Mouse (Mus musculus): ENCODE measurements around the gene Alg6.

Gene Alg6

DNA sequence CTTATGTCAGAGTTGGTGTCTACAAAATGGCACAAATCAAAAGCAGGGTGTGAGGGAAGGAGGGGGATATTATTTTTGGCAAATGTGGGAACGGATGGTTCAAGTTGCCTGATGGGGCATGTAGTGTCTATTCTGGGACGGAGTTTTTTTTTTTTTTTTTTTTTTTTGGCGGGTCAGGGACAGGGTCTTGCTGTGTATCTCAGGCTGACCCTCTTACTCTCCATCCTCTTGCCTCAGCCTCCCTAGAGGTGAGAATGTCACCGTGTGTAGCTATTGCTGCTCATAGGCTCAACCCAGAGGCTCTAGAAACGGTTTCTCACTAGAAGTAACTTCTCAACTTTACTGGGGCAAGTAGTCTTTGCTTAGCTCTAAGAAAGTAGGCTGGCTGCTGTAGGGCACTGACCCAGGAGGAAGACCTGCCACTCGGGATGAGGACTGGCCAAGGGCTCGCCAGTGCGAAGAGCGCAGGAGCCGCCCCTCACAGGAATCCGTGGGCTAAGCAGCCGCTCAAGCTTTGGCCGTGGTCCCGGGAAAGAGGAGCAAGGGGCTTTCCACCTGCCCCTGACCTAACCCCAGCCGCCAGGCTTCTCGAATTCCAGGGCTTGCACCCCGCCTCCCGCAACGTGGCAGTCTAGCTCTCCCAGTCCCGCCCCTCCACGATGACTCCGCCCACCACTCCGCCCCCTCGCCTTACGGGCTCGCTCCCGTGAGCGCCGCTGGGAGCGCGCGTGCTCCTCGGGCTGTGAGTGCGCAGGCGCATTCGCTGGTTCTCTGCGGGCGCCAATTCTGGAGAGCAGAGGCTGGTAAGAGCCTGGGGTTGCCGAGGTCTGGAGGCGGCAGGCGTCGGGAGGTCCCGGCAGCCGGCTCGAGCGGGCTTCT lies at the start of gene Alg6:
Gene Alg6 (plus strand): TSS at position 761 of the 879 bp plus-strand sequence.
- DNase-seq (ENCODE audit: low read depth, low spot score): peak; percentile 92

DNA sequence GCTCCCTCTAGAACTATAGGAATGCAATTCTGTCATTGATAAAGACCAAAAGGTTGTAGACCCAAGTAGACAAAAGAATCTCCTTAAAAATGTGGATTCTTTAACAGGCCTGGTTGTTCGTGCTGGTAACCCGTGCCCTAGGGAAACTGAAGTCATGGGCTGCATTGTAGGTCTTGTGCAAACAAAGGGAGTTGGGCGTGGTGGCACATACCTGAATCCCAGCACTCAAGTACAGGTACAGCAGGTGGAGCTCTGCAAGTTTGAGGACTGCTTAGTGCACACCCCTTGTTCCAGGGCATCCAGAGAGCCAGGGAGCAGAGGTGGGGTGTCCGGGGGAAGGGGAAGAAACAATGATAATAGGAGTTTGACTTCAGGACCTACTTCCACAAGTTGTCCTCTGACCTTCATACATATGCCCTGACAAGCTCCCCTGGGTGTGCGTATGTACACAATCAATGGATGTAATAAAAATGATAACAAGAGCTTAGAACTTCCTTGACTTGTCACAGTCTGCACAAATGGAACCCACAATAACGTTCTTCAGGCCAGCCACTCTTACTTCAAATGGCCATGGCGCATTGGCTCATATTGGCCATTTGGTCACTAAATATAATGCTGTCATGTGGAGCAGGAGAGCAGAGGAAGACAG lies 45.1 kb upstream of the Alg6 start:
- no peak for DNase-seq (ENCODE audit: low read depth, low spot score)

GRCm38 (mm10) chr4:99675191-99675590 lies 40.3 kb upstream of the Alg6 start:
- DNase-seq (ENCODE audit: low read depth, low spot score): no peak

- no peak for DNase-seq (ENCODE audit: low read depth, low spot score)
Measured at GRCm38 (mm10) chr4:99683941-99684340, 31.5 kb upstream of the Alg6 start.

DNA sequence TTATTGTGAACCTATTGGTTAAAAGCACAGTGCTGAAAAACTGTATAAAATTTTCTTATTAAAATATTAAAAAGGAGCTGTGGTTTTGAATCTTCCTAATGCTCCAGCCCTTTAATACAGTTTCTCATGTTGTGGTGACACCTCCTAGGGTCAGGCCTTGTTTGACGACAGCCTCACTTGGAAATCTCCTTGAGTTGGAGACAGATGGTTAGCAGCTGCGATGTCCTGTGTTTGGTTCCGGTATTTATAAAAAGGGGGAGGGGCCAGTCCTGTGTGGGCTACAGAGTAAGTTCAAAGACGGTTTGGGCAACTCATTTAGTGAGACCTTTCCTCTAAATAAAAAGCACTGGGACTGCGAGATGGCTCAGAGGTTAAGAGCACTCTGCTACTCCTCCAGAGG lies 29.2 kb upstream of the Alg6 start:
- no peak for DNase-seq (ENCODE audit: low read depth, low spot score)

DNA sequence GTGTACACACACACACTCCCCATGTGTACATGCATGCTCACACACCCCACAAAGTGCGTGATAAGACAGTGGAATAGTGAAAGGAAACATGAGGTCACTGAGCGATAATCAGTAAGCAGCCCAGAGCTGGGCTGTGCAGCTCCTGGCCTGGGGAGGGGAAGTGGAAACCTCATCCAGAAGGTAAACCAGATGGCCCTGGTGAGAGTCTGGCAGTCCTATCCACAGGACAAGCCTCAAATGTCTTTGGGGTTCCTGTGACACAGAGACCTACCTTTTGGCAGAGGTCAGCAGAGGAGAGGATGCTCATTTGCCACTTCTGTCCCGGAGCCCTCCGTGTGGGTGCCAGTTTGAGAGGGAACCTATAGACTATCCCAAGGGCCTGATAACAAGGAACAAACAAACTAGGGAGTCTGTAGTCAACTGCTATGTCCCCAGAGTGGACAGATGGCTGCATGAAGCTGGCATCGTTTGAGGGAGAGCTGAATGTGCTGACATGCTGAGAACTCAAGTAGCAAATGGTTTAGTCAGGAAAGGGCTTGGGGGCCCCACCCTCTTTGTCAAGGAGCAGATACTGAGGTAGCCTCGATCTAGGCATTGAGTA lies 2.8 kb upstream of the Alg6 start:
- DNase-seq (ENCODE audit: low read depth, low spot score): no peak

- no peak for DNase-seq (ENCODE audit: low read depth, low spot score)
Measured at GRCm38 (mm10) chr4:99713971-99714370, 1.5 kb upstream of the Alg6 start.

DNA sequence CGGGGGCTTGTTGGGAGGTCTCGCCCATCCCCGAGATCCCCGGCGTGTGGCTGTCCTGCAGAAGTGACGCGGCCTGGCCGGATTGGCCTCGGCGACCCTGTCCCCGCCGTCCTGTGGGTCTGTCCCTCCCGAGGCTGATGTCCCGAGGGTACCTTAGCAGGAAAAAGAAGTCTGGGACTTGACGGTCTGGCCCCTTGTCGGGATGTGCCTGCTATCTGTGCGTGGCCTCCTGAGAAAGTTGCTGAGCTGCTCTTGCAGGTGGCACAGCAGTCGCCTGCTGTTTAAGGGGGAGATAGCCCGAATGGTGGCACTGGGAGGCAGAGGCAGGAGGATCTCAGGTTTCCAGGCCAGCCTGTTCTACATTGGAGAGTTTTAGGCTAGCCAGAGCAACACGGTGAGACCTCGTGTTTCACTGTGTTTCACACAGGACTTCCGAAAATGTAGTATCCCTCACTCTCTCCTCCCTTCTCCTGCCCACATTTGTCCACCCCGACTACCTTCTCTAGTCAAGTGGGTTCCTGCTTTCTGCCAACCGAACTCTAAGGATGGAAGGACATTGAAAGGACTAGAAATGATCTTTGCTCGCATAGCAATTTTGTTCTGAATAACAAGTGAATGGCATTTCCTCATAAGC lies 436 bp downstream of the Alg6 start:
- DNase-seq (ENCODE audit: low read depth, low spot score): no peak

GRCm38 (mm10) chr4:99717905-99718304 lies 2.4 kb downstream of the Alg6 start:
- DNase-seq (ENCODE audit: low read depth, low spot score): no peak

GRCm38 (mm10) chr4:99724331-99724730 lies 8.9 kb downstream of the Alg6 start:
- DNase-seq (ENCODE audit: low read depth, low spot score): no peak

DNA sequence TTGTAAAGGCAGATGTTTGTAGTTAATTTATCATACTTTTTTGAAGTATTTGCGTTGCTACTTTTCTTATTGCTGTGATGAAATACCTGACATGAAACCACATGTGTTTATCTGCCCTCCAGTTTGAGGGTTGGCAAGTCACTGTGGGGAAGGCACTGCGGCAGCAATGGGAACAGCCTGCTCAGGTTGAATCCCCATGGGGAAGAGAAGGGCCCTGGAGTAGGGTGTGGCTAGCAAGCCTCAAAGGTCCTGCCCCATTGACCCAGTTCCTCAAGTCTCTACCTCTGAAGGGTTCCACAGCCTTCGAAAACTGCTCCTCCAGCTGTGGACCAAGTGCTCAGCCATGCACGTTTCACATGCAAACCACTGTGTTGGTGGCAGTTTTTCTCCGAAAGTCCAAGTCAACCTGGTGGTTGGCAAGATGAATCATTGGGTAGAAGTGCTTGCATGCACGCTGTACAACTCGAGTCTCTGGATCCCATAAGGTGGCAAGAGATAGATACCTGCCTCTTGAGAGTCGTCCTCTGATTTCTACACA lies 10.5 kb downstream of the Alg6 start:
- DNase-seq (ENCODE audit: low read depth, low spot score): no peak

- no peak for DNase-seq (ENCODE audit: low read depth, low spot score)
Measured at GRCm38 (mm10) chr4:99739836-99740235, 24.4 kb downstream of the Alg6 start.

GRCm38 (mm10) chr4:99752426-99752825 lies 37.0 kb downstream of the Alg6 start:
- DNase-seq (ENCODE audit: low read depth, low spot score): no peak

- DNase-seq (ENCODE audit: low read depth, low spot score): no peak
Measured at GRCm38 (mm10) chr4:99766303-99766702, 50.8 kb downstream of the Alg6 start.

DNA sequence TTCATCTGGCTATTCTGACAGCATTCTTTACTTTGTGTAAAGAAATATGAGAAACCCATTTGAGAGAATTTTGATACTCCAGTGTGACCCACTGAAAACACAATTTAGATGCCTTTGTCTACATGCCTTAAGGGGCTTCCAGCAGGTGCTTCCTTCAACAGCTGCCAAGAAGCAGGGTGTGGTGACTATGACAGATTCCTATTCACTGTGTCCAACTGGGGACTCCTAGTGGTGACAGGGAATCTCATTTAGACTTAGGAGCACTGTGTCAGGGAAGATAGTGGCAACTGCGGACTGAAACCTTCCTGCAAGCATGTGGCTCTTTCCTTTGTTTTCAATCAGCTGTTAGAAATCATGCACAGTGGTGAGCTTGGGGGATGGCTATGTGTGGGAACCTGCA lies 51.3 kb downstream of the Alg6 start:
- DNase-seq (ENCODE audit: low read depth, low spot score): peak; percentile 4

- no peak for DNase-seq (ENCODE audit: low read depth, low spot score)
Measured at GRCm38 (mm10) chr4:99770555-99770954, 55.1 kb downstream of the Alg6 start.

DNA sequence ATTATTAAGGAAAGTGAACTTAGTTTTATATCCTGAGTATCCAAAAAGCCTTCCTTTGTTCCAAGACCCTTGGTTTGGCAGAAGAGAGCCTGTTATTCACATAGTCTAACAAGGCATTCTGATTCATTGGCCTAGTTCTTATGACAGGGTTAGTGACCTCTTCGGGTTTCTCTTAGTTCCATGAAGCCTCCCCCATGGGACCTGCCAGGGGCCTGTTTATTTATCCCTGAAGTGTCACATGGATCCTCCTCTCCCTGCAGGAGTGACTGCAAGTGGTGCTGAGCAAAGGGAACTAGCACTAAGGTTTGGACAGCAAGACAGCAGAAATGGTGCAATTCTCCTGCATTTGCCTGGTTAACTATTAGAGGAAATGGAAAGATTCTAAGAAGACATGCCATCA lies 57.6 kb downstream of the Alg6 start:
- DNase-seq (ENCODE audit: low read depth, low spot score): no peak

GRCm38 (mm10) chr4:99792365-99792764 lies 76.9 kb downstream of the Alg6 start:
- no peak for DNase-seq (ENCODE audit: low read depth, low spot score)
